Mouse (Mus musculus) megakaryocyte, adult 5-6 weeks (primary cell): ENCODE data around the gene Macf1. TPM values are rescaled to one million over a fixed set of nuclear protein-coding genes. Genes with fewer than 3 reads are reported as not detected.
"Not testable (repeated sequence)": the region's sequence is repeated elsewhere in the genome, so short reads cannot be mapped to it uniquely, and the experiment has no call there.

ENCODE experiments used
- ATAC-seq: 2 replicates; pipeline ENCODE4 v1.8.0; 2016; ENCODE audit warnings: mild to moderate bottlenecking, inconsistent platforms; ENCODE audit not compliant: poor library complexity, severe bottlenecking
- total RNA-seq, 2 experiments: library from RNA; stranded (forward) in 1 of 2; stranded (reverse) in 1 of 2; fragments of 153-499, 151-499 nt in 1 of 2; fragments of 221-1000, 200-1000 nt in 1 of 2; gene quantifications; 2 replicates each; pipeline versions ENCODE4 v1.2.3 to v1.2.4; 2015 to 2017

The Macf1 gene
- total RNA-seq, 2 experiments from 2014 or later: 137 to 192 TPM

DNA sequence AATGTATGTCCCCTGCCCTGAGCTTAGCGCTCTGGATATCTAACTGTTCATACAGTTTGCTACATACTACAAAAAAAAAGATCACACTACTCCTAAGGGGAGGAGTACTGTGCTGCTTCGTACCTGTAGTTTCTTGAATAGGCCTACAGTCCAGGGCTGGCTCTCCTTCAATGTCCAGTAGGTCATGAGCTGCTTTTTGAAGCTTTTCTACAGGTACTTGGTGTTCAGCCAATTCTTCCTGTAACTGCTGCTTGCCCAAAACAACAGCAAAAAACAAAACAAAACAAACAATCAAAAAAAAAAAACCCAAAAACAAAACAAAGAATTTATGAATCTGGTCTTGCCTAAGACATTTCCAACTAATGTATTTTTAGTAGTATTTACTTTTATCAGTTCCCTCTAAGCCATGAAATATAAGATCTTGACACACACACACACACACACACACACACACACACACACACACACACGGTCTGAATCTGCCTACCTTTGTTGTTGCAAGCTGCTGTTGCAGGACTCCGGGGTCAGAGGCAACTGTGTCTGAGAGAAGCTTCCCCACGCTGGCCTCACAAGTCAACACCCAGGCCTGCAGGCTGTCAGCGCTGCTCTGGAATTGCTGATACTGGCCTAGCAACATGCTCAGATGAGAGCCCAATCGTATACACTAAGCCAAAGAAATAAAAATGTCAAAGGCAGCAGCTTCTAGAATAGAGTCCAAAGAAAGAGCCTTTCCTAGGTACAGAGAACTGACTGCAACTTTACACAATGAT is 229.1 kb downstream of the Macf1 start:
- no peak for ATAC-seq

GRCm38 (mm10) chr4:123453729-123454128 is 230.4 kb downstream of the Macf1 start:
- ATAC-seq: no peak

GRCm38 (mm10) chr4:123451991-123452390 is 232.2 kb downstream of the Macf1 start:
- no peak for ATAC-seq

GRCm38 (mm10) chr4:123449304-123449703 is 234.9 kb downstream of the Macf1 start:
- ATAC-seq: no peak

DNA sequence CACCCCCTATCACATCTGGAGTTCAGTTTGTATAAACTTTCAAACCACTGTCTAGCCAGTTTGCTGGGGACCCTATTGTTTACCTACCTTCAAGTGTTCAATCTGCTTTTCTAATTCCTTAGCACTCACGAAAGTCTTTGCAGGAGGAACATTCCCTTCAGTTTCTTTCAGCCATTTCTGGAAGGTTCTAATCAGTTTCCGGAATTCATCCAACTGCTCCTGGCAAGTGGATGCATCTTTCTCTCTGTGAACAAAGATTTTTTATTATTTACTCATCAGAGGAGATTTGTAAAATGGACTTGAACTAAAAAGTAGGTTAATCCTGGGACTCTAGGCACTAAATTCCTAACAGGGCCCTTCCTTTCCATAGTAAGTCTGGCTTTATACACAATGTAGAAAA is 236.1 kb downstream of the Macf1 start:
- no peak for ATAC-seq

DNA sequence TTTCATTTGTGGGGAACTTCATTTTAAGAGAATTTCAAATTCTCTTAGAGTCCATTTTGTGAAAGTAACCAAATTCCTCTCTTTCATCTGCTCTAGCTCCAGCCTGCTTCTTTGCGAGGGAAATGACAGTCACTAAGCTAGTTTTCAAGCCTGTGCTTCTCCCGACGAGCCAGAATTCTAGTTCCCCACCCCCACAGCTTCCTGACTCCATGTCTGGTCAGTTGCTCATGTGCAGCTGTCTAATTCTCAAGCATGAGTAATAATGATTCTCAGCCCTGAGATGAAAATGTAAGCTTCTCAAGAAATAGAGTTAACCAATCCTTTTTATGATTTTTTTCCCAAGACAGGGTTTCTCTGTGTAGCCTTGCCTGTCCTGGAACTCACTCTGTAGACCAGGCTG is 236.9 kb downstream of the Macf1 start:
- no peak for ATAC-seq

GRCm38 (mm10) chr4:123446754-123447153 is 237.4 kb downstream of the Macf1 start:
- ATAC-seq: no peak

GRCm38 (mm10) chr4:123446221-123446620 is 237.9 kb downstream of the Macf1 start:
- ATAC-seq: not testable (repeated sequence)

DNA sequence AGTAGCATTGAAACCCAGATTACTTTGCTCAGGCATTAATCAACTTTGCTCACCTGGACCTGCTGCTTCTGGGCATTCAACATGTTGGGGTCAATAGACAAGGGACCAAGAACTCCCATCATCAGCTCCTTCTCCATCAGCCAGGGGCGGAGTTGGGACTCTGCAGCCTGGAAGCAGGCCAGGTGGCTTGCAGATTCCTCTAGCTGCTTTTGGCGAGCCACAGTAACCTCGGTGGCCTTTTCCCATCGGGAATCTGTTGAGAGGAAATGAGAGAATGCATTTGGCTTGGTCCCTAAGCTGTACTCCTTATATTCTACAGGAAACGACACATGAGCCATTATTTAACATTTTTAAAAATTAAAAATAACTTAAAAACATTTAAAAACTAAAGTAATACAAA is 245.7 kb downstream of the Macf1 start:
- ATAC-seq: no peak

DNA sequence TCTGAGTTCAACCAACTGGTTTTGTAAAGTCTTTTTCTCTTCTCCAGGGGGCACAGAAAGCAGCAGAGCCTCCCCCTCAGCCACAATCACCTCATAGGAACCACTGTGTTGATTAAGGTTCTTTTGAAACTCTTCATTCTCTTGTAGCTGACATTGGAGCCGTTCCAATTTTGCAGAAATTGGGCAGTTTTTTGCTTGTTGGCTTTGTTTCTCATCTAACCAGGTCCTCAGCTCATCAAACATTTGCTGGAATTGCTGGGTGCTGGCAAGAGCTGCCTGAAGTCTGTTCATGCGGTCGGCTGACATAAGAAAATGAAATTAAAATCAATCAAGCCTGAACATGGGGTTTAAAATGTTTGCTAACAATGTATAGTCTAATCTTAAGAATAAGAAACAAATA is 251.0 kb downstream of the Macf1 start:
- no peak for ATAC-seq

DNA sequence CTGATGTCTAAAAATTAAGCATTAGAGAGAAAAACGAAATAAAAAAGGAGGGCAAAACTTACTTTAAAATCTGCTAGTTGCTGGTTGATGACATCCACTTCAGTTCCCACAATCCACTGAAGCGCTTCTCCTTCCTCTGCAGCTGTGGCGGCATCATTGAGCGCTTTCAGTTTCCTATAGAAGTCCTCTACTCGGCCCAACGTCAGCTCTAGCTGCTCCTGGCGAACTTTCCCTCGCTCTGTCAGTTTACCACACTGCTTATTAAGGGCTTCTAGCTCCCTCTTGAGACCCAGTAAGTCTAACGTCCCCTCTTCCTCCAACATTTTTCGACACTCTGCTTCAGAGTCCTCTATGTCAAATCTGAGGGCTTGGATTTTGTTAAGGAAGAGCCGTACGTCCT is 252.2 kb downstream of the Macf1 start:
- ATAC-seq: no peak

DNA sequence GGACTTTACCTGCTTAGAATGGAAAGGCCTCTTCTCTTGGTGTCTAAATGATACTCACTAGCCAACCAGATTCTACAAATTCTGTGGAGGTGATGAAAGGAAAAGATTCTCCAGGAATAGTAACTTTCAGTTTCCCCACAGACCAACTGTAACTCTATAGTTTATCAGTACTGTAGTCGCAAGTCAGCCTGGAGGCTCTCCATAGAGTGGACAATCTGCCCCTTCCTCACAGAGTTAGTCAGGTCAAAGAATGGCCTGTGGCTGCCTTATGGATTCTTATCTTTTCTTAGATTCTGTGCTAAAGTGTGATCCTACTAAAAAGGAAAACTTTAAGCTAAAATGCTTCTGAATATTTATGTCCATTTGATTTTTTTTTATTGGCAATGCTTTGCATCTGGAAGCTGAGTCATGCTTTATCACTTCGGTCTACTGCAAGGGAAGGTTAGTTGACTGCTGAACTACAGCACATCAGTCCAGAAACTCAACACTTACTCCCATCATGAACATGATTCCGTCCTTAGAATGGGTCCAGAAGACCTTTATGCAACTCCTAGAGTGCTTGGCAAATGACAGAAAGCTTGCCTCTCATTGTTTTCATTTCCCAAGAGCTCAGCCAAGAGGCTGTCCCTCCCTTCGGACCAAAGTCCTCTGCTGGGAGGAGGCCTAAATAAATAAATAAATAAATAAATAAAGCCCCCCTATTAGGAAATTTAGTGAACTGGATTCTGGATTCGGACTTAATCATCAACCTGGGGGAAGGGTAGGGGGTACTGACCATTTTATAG is 256.1 kb downstream of the Macf1 start:
- ATAC-seq: no peak

- ATAC-seq: no peak
Measured at GRCm38 (mm10) chr4:123427271-123427899, 256.8 kb downstream of the Macf1 start.

- ATAC-seq: no peak
Measured at GRCm38 (mm10) chr4:123426429-123427080, 257.6 kb downstream of the Macf1 start.

DNA sequence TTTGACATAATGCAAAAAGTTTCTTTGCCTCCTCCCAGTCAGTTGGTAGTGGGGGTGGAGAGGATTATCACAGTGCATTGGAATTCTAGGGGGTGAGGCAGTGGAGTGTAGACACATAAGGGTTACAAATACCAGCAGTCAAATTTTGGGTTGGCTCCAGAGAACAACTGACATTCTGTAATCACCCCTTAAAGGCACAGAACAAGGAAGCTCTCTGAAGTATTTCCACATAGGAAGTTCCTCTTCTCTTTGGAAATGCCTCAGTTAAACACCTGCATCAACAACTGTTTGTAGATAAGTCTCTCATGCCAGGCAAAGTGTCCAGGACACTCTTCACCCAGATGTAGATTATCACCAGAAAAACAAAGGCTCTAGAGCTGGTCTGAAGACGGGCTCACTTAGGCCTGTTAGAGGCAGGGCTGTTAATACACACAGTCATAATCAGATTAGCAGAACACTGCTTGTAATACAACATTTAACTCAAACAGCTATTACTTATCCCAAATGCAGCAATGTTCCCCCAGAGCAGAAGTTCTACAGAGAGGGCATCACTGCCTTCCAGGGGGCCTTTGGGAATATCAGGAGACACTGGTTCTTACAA is 258.4 kb downstream of the Macf1 start:
- ATAC-seq: peak; percentile 83

GRCm38 (mm10) chr4:123424050-123424449 is 260.1 kb downstream of the Macf1 start:
- no peak for ATAC-seq

DNA sequence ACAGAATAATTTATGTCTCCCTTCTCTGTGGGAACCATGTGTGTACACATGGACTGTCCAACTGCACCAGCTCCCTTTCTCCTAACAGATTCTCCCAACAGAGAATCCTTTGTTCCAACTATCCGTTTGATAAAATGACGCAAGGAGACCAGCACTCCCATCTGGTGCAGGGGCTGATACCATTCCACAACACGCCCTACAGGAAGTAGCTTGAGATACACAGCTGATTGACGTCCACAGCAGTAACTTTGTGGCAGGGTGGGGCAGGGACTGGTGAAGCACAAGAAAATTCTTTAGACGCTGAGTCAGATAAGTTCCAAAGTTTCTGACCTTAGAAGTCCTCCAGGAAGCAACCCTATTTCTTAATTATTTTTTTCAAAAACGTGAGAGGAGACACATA is 261.3 kb downstream of the Macf1 start:
- ATAC-seq: peak; percentile 67; the same call in 1 of the 2 replicates

GRCm38 (mm10) chr4:123418032-123418431 is 266.1 kb downstream of the Macf1 start:
- ATAC-seq: no peak

DNA sequence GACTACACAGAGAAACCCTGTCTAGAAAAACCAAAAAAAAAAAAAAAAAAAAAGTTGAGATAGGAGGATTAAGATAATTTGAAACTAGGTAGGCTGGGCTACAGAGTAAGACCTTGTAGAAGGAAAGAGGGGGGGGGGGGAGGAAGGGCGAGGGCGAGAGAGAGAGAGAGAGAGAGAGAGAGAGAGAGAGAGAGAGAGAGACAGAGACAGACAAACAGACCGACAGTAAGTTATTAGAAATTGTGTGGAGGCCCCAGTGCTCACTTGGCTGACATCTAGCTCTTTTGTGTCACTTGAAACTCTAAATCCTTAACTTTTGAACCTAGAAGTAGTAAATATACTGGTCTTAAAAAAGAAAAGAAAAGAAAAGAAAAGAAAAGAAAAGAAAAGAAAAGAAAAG is 266.7 kb downstream of the Macf1 start:
- no peak for ATAC-seq

DNA sequence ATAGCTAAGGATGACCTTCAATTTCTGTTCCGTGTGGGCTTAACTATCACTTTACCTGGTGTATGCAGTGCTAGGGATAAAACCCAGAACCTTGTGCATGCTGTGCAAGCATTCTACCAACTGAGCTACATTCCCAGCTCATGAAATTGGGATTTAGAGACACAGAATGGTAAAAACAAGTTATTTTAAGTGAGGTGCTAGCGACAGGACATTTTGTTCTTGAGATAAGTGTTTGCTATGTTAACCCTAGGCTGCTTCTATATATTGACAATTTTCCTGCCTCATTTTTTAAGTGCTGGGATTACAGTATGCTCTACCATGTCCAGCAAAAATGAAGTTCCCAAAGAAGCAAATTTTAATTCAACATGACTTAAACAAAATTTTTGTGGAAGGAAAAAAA is 267.3 kb downstream of the Macf1 start:
- ATAC-seq: no peak

DNA sequence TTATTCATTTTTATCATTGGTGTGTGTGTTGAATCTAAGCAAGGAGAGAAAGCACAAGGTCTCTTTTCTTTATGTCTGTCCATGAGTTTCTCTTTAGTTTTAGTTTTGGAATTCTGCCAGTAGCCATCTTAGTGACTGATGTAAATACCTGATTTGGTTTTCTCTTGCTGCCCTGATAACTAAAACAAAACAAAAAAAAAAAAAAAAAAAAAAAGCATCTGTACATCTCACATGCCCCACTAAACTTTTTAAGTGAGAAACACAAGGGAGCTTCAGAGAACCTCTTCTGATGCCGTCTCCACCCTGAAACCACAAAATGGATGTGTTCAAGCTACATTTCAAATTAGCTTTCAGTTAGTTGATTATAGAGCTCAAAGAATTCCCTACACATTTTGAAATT is 268.6 kb downstream of the Macf1 start:
- no peak for ATAC-seq
